Mouse (Mus musculus): ENCODE data around the gene Ccdc38.

DNA sequence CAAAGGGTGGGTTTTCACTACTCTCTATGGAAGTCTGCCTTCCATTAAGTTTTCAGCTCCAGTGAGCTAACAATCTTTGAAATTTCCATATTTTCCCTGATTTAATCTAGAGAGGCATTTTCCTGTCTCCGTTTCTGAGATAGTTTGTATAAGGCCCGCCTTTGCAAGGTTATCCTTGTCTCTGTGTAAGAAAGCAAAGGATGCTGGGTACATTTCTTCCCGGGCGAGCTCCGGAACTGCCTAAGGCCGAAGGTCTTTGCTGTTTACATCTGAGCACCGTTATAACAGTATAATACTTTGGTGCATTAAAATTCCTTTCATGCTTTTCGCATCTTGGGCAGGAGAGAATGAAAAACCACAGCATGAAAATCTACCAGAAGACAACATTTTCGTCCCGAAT lies 9.4 kb downstream of the Ccdc38 start:
- TF ChIP-seq EP300 (IDR thresholded peaks at IDR 0.05; ENCODE audit: insufficient read depth, low read depth, low read length) (no peak), CTCF (IDR thresholded peaks at IDR 0.05; ENCODE audit: low read depth, low read length) (no peak), POLR2A (IDR thresholded peaks at IDR 0.05; ENCODE audit: insufficient read depth, low read length) (no peak)

All from ES-Bruce4 (cell line).